Mouse (Mus musculus): Measurements from ENCODE around the gene Lsm7. TPM values are rescaled to one million over a fixed set of nuclear protein-coding genes. Genes with fewer than 3 reads are reported as not detected.
A peak's percentile ranks its signal among the peaks of the same experiment; 100 is the strongest.

The Lsm7 gene
- polyA plus RNA-seq, 1 experiment from 2014 or later, result 290 TPM

GRCm38 (mm10) chr10:80814800-80815199, 40.2 kb downstream of the Lsm7 start:
- WGBS, result 73% methylated on average over 7 of the region's 7 CpGs

GRCm38 (mm10) chr10:80813366-80813765, 41.6 kb downstream of the Lsm7 start, which contains the start of gene Jsrp1:
TSS of gene Jsrp1 (minus strand) at chr10:80813498.
- no peak within 1 kb of the TSS for H3K4me2 ChIP-seq
- no peak within 1 kb of the TSS for H3K9ac ChIP-seq (ENCODE audit: low read length)
- H3K4me1 ChIP-seq (ENCODE audit: control insufficient read depth, insufficient read depth, low read length), result peaks cover 7% of the 10 kb centered on the region
- H3K9me3 ChIP-seq (ENCODE audit: control insufficient read depth, low read length), result no peaks in the 10 kb centered on the region
- DNase-seq (ENCODE audit: low spot score, missing footprints) (no peak), ATAC-seq (ENCODE audit: low FRiP score) (no peak)
- H3K27me3 ChIP-seq (ENCODE audit: control insufficient read depth, insufficient read depth, low read length), result peaks cover 16% of the 10 kb centered on the region
- WGBS, result 79% methylated on average over 4 of the region's 4 CpGs
- no peak within 1 kb of the TSS for H3K27ac ChIP-seq (ENCODE audit: low read depth, low read length)
- no peak within 1 kb of the TSS for H3K4me3 ChIP-seq (ENCODE audit: low read depth, low read length)
- H3K36me3 ChIP-seq (ENCODE audit: control insufficient read depth, insufficient read depth, low read length), result no peaks in the 10 kb centered on the region

More at GRCm38 (mm10) chr10:80814800-80815199, 40.2 kb downstream of the Lsm7 start:
- H3K9ac ChIP-seq (ENCODE audit: low read length), result no peak overlapping the region
- no peak overlapping the region for H3K4me3 ChIP-seq (ENCODE audit: low read depth, low read length)
- no peaks in the 10 kb centered on the region for H3K4me1 ChIP-seq (ENCODE audit: control insufficient read depth, insufficient read depth, low read length)
- H3K4me2 ChIP-seq, result no peak overlapping the region
- ATAC-seq (ENCODE audit: low FRiP score), result no peak
- H3K27ac ChIP-seq (ENCODE audit: low read depth, low read length), result no peak overlapping the region
- peaks cover 5% of the 10 kb centered on the region; the same call in 1 of the 2 replicates for H3K27me3 ChIP-seq (ENCODE audit: control insufficient read depth, insufficient read depth, low read length)
- no peak for DNase-seq (ENCODE audit: low spot score, missing footprints)
- H3K36me3 ChIP-seq (ENCODE audit: control insufficient read depth, insufficient read depth, low read length), result no peaks in the 10 kb centered on the region
- H3K9me3 ChIP-seq (ENCODE audit: control insufficient read depth, low read length), result no peaks in the 10 kb centered on the region

- Histone ChIP-seq H3K4me2 (no peak overlapping the region), H3K27me3 (ENCODE audit: control insufficient read depth, insufficient read depth, low read length) (peaks cover 23% of the 10 kb centered on the region), H3K9me3 (ENCODE audit: control insufficient read depth, low read length) (no peaks in the 10 kb centered on the region), H3K4me1 (ENCODE audit: control insufficient read depth, insufficient read depth, low read length) (peaks cover 15% of the 10 kb centered on the region), H3K36me3 (ENCODE audit: control insufficient read depth, insufficient read depth, low read length) (no peaks in the 10 kb centered on the region), H3K4me3 (ENCODE audit: low read depth, low read length) (no peak overlapping the region), H3K27ac (ENCODE audit: low read depth, low read length) (no peak overlapping the region), H3K9ac (ENCODE audit: low read length) (no peak overlapping the region)
- DNase-seq (ENCODE audit: low spot score, missing footprints) (no peak), ATAC-seq (ENCODE audit: low FRiP score) (no peak)
- WGBS, result 69% methylated on average over 5 of the region's 5 CpGs
These were observed 42.5 kb downstream of the Lsm7 start for GRCm38 (mm10) chr10:80812391-80813041.

GRCm38 (mm10) chr10:80810084-80810483, 44.9 kb downstream of the Lsm7 start:
- H3K9me3 ChIP-seq (ENCODE audit: control insufficient read depth, low read length), result no peaks in the 10 kb centered on the region
- H3K36me3 ChIP-seq (ENCODE audit: control insufficient read depth, insufficient read depth, low read length), result no peaks in the 10 kb centered on the region
- no peak overlapping the region for H3K27ac ChIP-seq (ENCODE audit: low read depth, low read length)
- no peak overlapping the region for H3K9ac ChIP-seq (ENCODE audit: low read length)
- H3K27me3 ChIP-seq (ENCODE audit: control insufficient read depth, insufficient read depth, low read length), result peaks cover 30% of the 10 kb centered on the region
- H3K4me2 ChIP-seq, result no peak overlapping the region
- ATAC-seq (ENCODE audit: low FRiP score) (no peak), DNase-seq (ENCODE audit: low spot score, missing footprints) (no peak)
- WGBS, result 8% methylated on average over 20 of the region's 20 CpGs
- H3K4me3 ChIP-seq (ENCODE audit: low read depth, low read length), result no peak overlapping the region
- H3K4me1 ChIP-seq (ENCODE audit: control insufficient read depth, insufficient read depth, low read length), result peaks cover 25% of the 10 kb centered on the region

- Histone ChIP-seq H3K4me2 (peak overlapping the region; percentile 29; the same call in 1 of the 2 replicates), H3K4me3 (ENCODE audit: low read depth, low read length) (peak overlapping the region; percentile 6; the same call in 1 of the 2 replicates), H3K27me3 (ENCODE audit: control insufficient read depth, insufficient read depth, low read length) (peaks cover 30% of the 10 kb centered on the region), H3K9ac (ENCODE audit: low read length) (peak overlapping the region; percentile 24; the same call in 1 of the 2 replicates), H3K27ac (ENCODE audit: low read depth, low read length) (no peak overlapping the region), H3K9me3 (ENCODE audit: control insufficient read depth, low read length) (no peaks in the 10 kb centered on the region), H3K36me3 (ENCODE audit: control insufficient read depth, insufficient read depth, low read length) (peaks cover 6% of the 10 kb centered on the region), H3K4me1 (ENCODE audit: control insufficient read depth, insufficient read depth, low read length) (peaks cover 25% of the 10 kb centered on the region)
- peak; percentile 90 for DNase-seq (ENCODE audit: low spot score, missing footprints)
- 9% methylated on average over 18 of the region's 18 CpGs for WGBS
- ATAC-seq (ENCODE audit: low FRiP score), result no peak
These were observed 45.9 kb downstream of the Lsm7 start for GRCm38 (mm10) chr10:80808985-80809632.

- H3K27me3 ChIP-seq (ENCODE audit: control insufficient read depth, insufficient read depth, low read length), result peaks cover 30% of the 10 kb centered on the region
- H3K27ac ChIP-seq (ENCODE audit: low read depth, low read length), result no peak overlapping the region
- no peak for ATAC-seq (ENCODE audit: low FRiP score)
- 20% methylated on average over 40 of the region's 40 CpGs for WGBS
- peak overlapping the region; percentile 29; the same call in 1 of the 2 replicates for H3K4me2 ChIP-seq
- H3K9ac ChIP-seq (ENCODE audit: low read length), result peak overlapping the region; percentile 24; the same call in 1 of the 2 replicates
- peak overlapping the region; percentile 6; the same call in 1 of the 2 replicates for H3K4me3 ChIP-seq (ENCODE audit: low read depth, low read length)
- H3K4me1 ChIP-seq (ENCODE audit: control insufficient read depth, insufficient read depth, low read length), result peaks cover 25% of the 10 kb centered on the region
- H3K9me3 ChIP-seq (ENCODE audit: control insufficient read depth, low read length), result no peaks in the 10 kb centered on the region
- H3K36me3 ChIP-seq (ENCODE audit: control insufficient read depth, insufficient read depth, low read length), result peaks cover 13% of the 10 kb centered on the region
- DNase-seq (ENCODE audit: low spot score, missing footprints), result peak; percentile 91
These were observed 46.7 kb downstream of the Lsm7 start for GRCm38 (mm10) chr10:80808099-80808984.

GRCm38 (mm10) chr10:80807057-80807627, 47.9 kb downstream of the Lsm7 start:
- Histone ChIP-seq H3K27me3 (ENCODE audit: control insufficient read depth, insufficient read depth, low read length) (peaks cover 30% of the 10 kb centered on the region), H3K4me3 (ENCODE audit: low read depth, low read length) (peak overlapping the region; percentile 40), H3K27ac (ENCODE audit: low read depth, low read length) (peak overlapping the region; percentile 20; the same call in 1 of the 2 replicates), H3K9ac (ENCODE audit: low read length) (peak overlapping the region; percentile 75), H3K4me2 (peak overlapping the region; percentile 91), H3K4me1 (ENCODE audit: control insufficient read depth, insufficient read depth, low read length) (peaks cover 25% of the 10 kb centered on the region), H3K36me3 (ENCODE audit: control insufficient read depth, insufficient read depth, low read length) (peaks cover 24% of the 10 kb centered on the region), H3K9me3 (ENCODE audit: control insufficient read depth, low read length) (no peaks in the 10 kb centered on the region)
- DNase-seq (ENCODE audit: low spot score, missing footprints) (peak; percentile 96), ATAC-seq (ENCODE audit: low FRiP score) (peak; percentile 82)
- WGBS, result under 1% methylated on average over 58 of the region's 58 CpGs

GRCm38 (mm10) chr10:80806341-80807056, 48.5 kb downstream of the Lsm7 start:
- H3K27ac ChIP-seq (ENCODE audit: low read depth, low read length), result no peak overlapping the region; the same call in 1 of the 2 replicates
- peaks cover 30% of the 10 kb centered on the region for H3K27me3 ChIP-seq (ENCODE audit: control insufficient read depth, insufficient read depth, low read length)
- H3K4me3 ChIP-seq (ENCODE audit: low read depth, low read length), result peak overlapping the region; percentile 40
- peaks cover 25% of the 10 kb centered on the region for H3K4me1 ChIP-seq (ENCODE audit: control insufficient read depth, insufficient read depth, low read length)
- WGBS, result 37% methylated on average over 34 of the region's 34 CpGs
- H3K4me2 ChIP-seq, result peak overlapping the region; percentile 91
- H3K9me3 ChIP-seq (ENCODE audit: control insufficient read depth, low read length), result no peaks in the 10 kb centered on the region
- ATAC-seq (ENCODE audit: low FRiP score), result peak; percentile 8; the same call in 1 of the 2 replicates
- peak overlapping the region; percentile 75 for H3K9ac ChIP-seq (ENCODE audit: low read length)
- no peak for DNase-seq (ENCODE audit: low spot score, missing footprints)
- peaks cover 24% of the 10 kb centered on the region for H3K36me3 ChIP-seq (ENCODE audit: control insufficient read depth, insufficient read depth, low read length)
